Mouse (Mus musculus) frontal cortex, postnatal 25 days (tissue): ENCODE measurements around the gene Sapcd2.

ENCODE experiments used
- DNase-seq, 2 experiments: peaks; one replicate each; pipeline ENCODE4 v3.0.0; 2022; ENCODE audit warnings: low spot score in 2 of 2

Sapcd2 gene

DNA sequence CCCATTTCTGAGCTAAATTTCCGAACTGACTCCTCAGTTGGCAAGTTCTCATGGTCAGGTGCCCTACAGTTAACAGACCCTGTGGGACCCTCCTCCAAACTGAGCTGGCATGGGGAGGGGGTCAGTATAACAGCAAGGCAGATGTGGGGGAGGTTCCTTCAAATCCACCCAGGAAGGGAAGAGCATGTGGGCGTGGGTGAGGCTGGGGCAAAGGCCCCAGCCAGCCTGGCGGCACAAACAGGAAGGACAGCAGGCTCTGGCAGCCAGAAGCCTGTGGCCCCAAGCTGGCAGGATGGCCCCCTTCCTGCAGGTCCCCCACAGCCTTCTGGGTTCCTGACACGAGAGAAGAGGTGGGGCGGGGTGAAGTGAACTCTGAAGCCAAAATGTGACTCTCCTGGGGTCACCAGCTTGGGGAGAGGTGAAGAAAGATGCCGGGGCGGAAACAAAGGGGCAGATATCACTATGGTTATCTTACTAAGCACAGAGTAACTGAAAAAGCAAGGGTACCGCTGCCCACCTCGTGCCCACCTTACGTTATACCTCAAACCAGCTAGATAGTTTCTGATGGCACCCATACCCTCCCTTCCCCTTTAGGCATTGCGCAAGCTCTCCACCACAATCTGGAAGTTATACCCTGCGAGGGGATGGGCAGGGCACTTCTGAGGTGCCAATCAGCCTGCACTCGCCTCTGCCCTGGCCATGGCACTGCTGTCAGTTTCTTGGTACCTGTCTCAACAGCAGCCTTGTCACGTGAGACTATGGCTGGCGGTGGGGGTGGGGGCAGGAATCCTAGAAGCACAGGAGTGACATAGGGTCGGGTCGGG, 50.7 kb downstream of the Sapcd2 start, which contains the start of gene Fut7:
Gene Fut7 (plus strand): TSS at position 681 of the 824 bp plus-strand sequence.
- no peak for DNase-seq

DNA sequence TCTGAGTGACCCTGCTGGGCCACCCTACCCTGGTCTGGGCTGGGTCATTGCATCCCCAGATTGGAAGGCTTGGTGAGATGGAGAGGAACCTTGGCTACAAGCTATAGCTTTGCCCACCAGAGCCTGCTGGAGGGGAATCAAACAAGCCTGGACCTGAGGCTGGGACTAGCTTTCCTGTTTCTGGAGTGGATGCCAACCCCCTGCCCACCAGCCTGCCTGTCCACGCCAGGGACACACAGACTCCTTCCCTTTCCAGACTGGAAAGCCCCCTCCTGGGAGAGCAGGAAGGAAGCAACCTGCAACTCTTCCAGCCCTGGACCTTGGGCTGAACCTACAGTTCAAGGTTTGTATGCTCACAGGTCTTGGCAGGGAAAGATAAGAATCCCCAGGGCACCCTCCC, 51.5 kb downstream of the Sapcd2 start:
- DNase-seq: no peak

DNA sequence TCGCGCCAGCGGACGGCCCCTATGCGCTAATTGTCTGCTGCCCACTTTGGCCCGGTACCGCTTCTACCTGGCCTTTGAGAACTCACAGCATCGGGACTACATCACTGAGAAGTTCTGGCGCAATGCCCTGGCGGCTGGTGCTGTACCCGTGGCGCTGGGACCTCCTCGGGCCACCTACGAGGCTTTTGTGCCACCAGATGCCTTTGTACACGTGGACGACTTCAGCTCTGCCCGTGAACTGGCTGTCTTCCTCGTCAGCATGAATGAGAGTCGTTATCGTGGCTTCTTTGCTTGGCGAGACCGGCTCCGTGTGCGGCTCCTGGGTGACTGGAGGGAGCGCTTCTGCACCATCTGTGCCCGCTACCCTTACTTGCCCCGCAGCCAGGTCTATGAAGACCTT, 53.4 kb downstream of the Sapcd2 start:
- no peak for DNase-seq

DNA sequence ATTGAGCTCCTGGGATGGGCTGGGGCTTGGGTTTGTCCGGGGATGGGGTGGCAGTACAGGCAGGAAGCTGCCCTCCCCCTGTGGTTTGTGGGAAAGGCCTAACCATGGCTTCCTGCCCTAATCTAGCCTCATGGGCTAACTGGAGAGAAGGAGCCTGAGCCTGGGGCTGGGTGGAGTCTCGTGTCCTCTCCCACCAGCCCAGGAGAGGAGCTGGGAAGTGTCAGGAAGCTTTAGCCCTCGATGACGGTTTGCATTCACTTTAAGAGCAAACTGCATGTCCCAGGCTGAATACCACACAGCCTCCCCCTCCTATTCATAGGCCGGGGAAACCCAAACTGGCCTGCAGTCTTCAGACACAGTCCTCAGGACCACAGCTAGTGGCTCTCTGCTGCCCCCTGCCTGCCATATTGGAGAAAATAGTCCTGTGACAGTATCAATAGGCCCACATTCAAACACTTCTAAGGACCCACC, 54.6 kb downstream of the Sapcd2 start:
- DNase-seq: peak; percentile 49 to 59

DNA sequence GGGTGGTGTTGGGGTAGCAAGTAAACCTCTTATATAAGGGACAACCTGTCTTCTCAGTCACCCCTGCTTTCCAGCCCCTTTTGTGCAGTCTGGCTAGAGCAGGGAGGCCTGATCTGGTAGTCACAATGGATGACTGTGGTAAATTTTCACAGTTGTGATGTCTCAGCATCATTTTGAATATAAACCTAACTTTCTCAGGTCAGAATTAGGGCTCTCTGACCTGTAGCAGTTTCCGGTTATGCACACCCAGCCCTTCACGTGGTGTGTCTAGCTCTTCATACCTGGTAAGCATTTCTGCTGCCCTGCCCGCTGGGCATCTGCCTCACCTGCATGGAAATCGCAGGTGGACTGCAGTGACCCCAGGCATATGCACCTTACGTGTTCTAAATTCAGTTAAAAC, 55.1 kb downstream of the Sapcd2 start:
- no peak for DNase-seq
